Mouse (Mus musculus): Measurements from ENCODE around the gene Plch2. TPM values are rescaled to one million over a fixed set of nuclear protein-coding genes. Genes with fewer than 3 reads are reported as not detected.

Gene Plch2
- total RNA-seq, 2 experiments from 2014 or later: 0.04 TPM; not detected in 1

GRCm38 (mm10) chr4:155076677-155077076 is 20.1 kb upstream of the Plch2 start:
- intact Hi-C loops (cut with DNase I; ENCODE audit: low total_unique reads): no loop called here
- DNase-seq: no peak

GRCm38 (mm10) chr4:155075813-155076212 is 19.2 kb upstream of the Plch2 start:
- DNase-seq: no peak
- intact Hi-C loops (cut with DNase I; ENCODE audit: low total_unique reads): no loop called here

GRCm38 (mm10) chr4:155075137-155075536 is 18.6 kb upstream of the Plch2 start:
- intact Hi-C loops (cut with DNase I; ENCODE audit: low total_unique reads): no loop called here
- no peak for DNase-seq

- DNase-seq: no peak
- intact Hi-C loops (cut with DNase I; ENCODE audit: low total_unique reads): no loop called here
Measured at GRCm38 (mm10) chr4:155074418-155074817, 17.8 kb upstream of the Plch2 start.

- DNase-seq: no peak
- intact Hi-C loops (cut with DNase I; ENCODE audit: low total_unique reads): no loop called here
Measured at GRCm38 (mm10) chr4:155070921-155071320, 14.3 kb upstream of the Plch2 start.

- intact Hi-C loops (cut with DNase I; ENCODE audit: low total_unique reads): no loop called here
- DNase-seq: no peak
Measured at GRCm38 (mm10) chr4:155070199-155070598, 13.6 kb upstream of the Plch2 start.

GRCm38 (mm10) chr4:155069191-155069590 is 12.6 kb upstream of the Plch2 start:
- DNase-seq: no peak
- intact Hi-C loops (cut with DNase I; ENCODE audit: low total_unique reads): no loop called here

GRCm38 (mm10) chr4:155068357-155068972 is 11.9 kb upstream of the Plch2 start:
- DNase-seq: no peak
- intact Hi-C loops (cut with DNase I; ENCODE audit: low total_unique reads): no loop called here

- peak; percentile 97 for DNase-seq
- intact Hi-C loops (cut with DNase I; ENCODE audit: low total_unique reads): no loop called here
Measured at GRCm38 (mm10) chr4:155066834-155067522, 10.4 kb upstream of the Plch2 start, which contains the start of gene Pex10. Gene Pex10, plus strand, starts transcription at chr4:155067016.

- peak; percentile 81 for DNase-seq
- intact Hi-C loops (cut with DNase I; ENCODE audit: low total_unique reads): no loop called here
Measured at GRCm38 (mm10) chr4:155065970-155066833, 9.6 kb upstream of the Plch2 start.

GRCm38 (mm10) chr4:155064474-155064873 is 7.9 kb upstream of the Plch2 start:
- no peak for DNase-seq
- intact Hi-C loops (cut with DNase I; ENCODE audit: low total_unique reads): loop anchor here (5.0 kb wide), 2 partner anchors 77 to 192 kb away; no protein-coding TSS in a partner anchor

- intact Hi-C loops (cut with DNase I; ENCODE audit: low total_unique reads): loop anchor here (5.0 kb wide), 2 partner anchors 77 to 192 kb away; no protein-coding TSS in a partner anchor
- no peak for DNase-seq
Measured at GRCm38 (mm10) chr4:155063895-155064294, 7.3 kb upstream of the Plch2 start.

GRCm38 (mm10) chr4:155058325-155058724 is 1.7 kb upstream of the Plch2 start:
- no peak for DNase-seq
- intact Hi-C loops (cut with DNase I; ENCODE audit: low total_unique reads): no loop called here

- DNase-seq: no peak
- intact Hi-C loops (cut with DNase I; ENCODE audit: low total_unique reads): no loop called here
Measured at GRCm38 (mm10) chr4:155050116-155050515, 6.5 kb downstream of the Plch2 start.

- intact Hi-C loops (cut with DNase I; ENCODE audit: low total_unique reads): no loop called here
- DNase-seq: no peak
Measured at GRCm38 (mm10) chr4:155046636-155047035, 9.9 kb downstream of the Plch2 start.

GRCm38 (mm10) chr4:155043289-155043625 is 13.3 kb downstream of the Plch2 start:
- no peak for DNase-seq
- intact Hi-C loops (cut with DNase I; ENCODE audit: low total_unique reads): no loop called here

GRCm38 (mm10) chr4:155042606-155043288 is 13.8 kb downstream of the Plch2 start:
- DNase-seq: no peak
- intact Hi-C loops (cut with DNase I; ENCODE audit: low total_unique reads): no loop called here

- intact Hi-C loops (cut with DNase I; ENCODE audit: low total_unique reads): no loop called here
Measured at GRCm38 (mm10) chr4:155040696-155041095, 15.9 kb downstream of the Plch2 start.

GRCm38 (mm10) chr4:155040197-155040596 is 16.4 kb downstream of the Plch2 start:
- intact Hi-C loops (cut with DNase I; ENCODE audit: low total_unique reads): no loop called here
- no peak for DNase-seq

More at GRCm38 (mm10) chr4:155040696-155041095, 15.9 kb downstream of the Plch2 start:
- DNase-seq: no peak

GRCm38 (mm10) chr4:155034787-155035186 is 21.8 kb downstream of the Plch2 start:
- DNase-seq: no peak
- intact Hi-C loops (cut with DNase I; ENCODE audit: low total_unique reads): no loop called here

All from gastrocnemius, postnatal 14 days (tissue).